Mouse (Mus musculus): ENCODE measurements around the gene Ipo11.
A peak's percentile ranks its signal among the peaks of the same experiment; 100 is the strongest.
"Not testable (repeated sequence)": the region's sequence is repeated elsewhere in the genome, so short reads cannot be mapped to it uniquely, and the experiment has no call there.

The Ipo11 gene

GRCm38 (mm10) chr13:106936256-106937137 lies at the start of gene Ipo11:
Gene Ipo11, minus strand, starts transcription at chr13:106936958.
- peak; percentile 95 for DNase-seq (ENCODE audit: low read depth, low spot score)

- peak; percentile 70 for DNase-seq (ENCODE audit: low read depth, low spot score)
Observed at GRCm38 (mm10) chr13:106961496-106961895, 24.7 kb upstream of the Ipo11 start.

GRCm38 (mm10) chr13:106960557-106960956 lies 23.8 kb upstream of the Ipo11 start:
- DNase-seq (ENCODE audit: low read depth, low spot score) = peak; percentile 64

GRCm38 (mm10) chr13:106958286-106958685 lies 21.5 kb upstream of the Ipo11 start:
- no peak for DNase-seq (ENCODE audit: low read depth, low spot score)

- no peak for DNase-seq (ENCODE audit: low read depth, low spot score)
Observed at GRCm38 (mm10) chr13:106957554-106957953, 20.8 kb upstream of the Ipo11 start.

- no peak for DNase-seq (ENCODE audit: low read depth, low spot score)
Observed at GRCm38 (mm10) chr13:106954880-106955279, 18.1 kb upstream of the Ipo11 start.

DNA sequence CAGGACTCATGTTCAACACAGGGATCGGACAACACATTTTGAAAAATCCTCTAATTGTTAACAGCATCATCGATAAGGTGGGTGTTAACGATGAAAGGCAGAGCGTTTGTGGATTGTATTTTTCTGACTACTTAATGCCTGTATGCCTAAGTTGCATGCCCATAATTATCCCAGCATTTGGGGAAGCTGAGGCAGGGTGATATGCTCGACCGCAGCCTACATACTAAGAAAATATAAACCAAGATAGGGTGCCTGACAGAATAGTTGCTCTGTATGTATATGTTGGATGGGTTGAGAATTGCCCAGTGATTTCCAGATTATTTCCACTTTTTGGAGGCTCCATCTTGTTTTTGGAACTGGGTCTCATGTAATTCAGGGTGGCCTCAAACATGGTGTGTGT lies 10.8 kb upstream of the Ipo11 start:
- no peak for DNase-seq (ENCODE audit: low read depth, low spot score)

DNA sequence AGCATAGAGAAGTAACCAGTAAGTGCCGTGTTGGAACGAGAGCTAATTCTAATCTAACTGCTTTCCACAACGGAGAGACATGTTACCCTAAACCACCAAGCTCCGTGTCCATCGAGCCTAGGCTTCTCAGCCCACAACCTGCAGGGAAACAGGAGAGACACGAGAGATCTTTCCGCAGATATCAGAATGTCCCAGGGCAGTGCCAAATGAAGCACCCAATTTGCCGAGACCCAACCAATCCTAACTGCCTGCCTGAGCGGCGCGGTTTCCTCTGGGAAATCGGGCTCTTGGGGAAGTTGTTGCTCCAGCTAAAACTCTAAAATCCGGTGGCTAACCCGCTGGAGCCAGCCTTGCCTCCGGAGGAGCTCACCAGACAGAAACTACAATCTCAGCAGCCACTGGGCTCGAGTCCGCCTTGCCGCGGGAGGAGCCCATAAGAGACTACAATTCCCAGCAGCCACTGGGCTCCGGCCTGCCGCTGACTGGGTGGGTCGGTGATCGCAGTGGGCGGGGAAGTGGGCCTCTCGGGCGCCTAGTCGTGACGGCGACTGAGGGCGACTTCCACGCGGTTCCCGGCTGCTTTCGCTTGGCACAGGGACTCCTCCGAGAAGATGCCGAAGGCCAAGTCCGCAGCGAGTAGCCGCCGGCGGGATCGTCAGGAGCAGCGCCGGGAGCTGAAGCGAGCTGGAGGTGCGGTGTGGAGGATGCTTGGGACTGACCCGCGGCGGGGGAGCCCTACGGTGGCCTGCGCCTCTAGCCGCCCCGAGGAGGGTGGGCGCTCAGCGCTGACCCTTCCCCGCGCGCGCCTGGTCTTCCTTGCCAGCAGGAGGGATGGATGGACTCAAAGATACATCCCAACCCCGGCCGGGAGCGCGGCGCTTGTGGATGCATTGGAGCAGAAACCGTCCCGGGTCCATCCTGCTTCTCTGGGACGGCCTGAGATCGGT lies 10.1 kb upstream of the Ipo11 start, which contains the start of gene Dimt1:
Gene Dimt1, plus strand, starts transcription at position 534 of the 947 bp plus-strand sequence.
- DNase-seq (ENCODE audit: low read depth, low spot score) = peak; percentile 94

- no peak for DNase-seq (ENCODE audit: low read depth, low spot score)
Observed at GRCm38 (mm10) chr13:106945518-106945917, 8.8 kb upstream of the Ipo11 start.

- peak; percentile 73 for DNase-seq (ENCODE audit: low read depth, low spot score)
Observed at GRCm38 (mm10) chr13:106942721-106943120, 6.0 kb upstream of the Ipo11 start.

GRCm38 (mm10) chr13:106941211-106941976 lies 4.6 kb upstream of the Ipo11 start:
- no peak for DNase-seq (ENCODE audit: low read depth, low spot score)

DNA sequence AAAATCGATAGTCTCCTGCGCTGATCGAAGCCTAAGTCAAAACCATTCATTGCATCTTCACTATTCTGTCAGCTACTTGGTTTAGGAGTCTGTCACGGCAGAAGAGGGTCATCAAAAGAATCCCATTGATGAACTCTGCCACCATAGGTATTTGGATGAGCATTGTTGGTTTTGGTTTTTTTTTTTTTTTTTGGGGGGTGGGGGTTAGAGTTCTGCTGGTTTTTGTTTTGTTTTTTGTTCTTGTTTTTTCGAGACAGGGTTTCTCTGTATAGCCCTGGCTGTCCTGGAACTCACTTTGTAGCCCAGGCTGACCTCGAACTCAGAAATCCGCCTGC lies 347 bp upstream of the Ipo11 start:
- no peak for DNase-seq (ENCODE audit: low read depth, low spot score)

DNA sequence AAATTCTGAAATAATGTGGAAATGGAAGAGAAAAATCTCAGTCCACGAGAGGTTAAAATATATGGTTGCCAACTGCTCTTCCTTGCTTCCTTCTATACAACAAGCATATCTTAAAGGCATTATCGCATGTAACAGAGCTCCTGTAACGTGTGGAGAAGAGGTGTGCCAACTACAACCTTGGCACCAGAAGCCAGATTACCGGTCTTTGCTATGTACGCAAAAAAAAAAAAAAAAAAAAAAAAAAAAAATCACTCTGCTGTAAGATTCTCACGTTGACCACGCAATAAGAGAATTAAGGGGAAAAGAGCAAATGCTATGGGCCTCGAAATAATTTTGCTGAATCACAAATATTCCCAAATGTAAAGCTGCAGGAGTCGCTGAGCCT lies 895 bp downstream of the Ipo11 start:
- no peak for DNase-seq (ENCODE audit: low read depth, low spot score)

DNA sequence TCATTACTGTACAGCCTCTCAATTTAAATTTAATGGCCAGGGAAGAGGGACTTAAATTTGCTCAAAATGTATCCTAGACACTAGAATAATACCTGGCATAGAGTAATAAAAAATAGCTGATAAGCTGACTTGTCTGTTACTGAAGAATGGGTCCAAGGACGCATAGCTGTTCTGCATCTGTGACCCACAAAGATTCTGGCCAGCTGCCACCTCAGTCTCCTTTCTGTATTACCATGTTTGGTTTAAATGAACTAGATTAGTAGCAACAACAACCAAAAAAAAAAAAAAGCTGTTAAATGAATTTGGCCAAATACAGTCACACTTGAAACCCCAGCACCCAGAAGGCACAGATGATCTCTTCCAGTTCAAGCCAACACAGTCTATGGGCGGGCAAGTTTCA lies 7.6 kb downstream of the Ipo11 start:
- DNase-seq (ENCODE audit: low read depth, low spot score) = no peak

DNA sequence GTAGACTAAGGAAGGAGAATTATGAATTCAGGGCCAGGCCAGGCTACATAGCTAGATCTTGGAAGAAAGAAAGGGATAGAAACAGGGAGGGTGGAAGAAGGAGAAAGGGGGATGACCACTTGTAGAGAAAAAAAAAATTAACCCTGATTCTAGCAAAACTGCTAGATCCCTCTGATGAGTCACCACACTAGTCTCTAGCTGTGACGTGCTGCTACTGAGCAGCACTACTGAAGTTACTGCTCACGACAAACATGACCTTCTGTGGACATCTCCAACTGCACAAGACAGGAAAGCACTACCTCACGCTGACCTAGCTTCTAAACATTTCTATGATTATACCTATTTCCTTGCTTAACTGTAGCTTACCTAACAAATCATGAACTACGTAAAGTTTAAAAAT lies 8.5 kb downstream of the Ipo11 start:
- DNase-seq (ENCODE audit: low read depth, low spot score) = no peak

DNA sequence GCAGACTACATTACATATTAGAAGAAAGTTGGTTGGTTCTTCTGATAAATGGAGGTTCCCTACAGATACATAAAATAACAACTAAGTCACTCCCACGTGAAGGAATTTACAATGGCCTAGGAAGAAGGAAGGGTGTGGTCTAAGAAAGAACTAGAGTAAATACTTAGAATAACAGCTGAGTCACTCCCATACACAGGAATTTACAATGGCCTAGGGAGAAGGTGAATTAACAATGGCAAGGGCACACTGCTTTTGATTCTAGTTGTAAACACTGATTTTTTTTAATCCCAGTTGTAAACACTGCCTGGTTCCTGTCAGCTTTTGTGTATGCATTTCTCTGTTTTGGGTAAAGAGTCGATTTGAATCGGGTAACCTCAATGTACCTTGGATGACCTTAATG lies 10.8 kb downstream of the Ipo11 start:
- DNase-seq (ENCODE audit: low read depth, low spot score) = not testable (repeated sequence)

GRCm38 (mm10) chr13:106918322-106919050 lies 18.3 kb downstream of the Ipo11 start:
- DNase-seq (ENCODE audit: low read depth, low spot score) = peak; percentile 56

DNA sequence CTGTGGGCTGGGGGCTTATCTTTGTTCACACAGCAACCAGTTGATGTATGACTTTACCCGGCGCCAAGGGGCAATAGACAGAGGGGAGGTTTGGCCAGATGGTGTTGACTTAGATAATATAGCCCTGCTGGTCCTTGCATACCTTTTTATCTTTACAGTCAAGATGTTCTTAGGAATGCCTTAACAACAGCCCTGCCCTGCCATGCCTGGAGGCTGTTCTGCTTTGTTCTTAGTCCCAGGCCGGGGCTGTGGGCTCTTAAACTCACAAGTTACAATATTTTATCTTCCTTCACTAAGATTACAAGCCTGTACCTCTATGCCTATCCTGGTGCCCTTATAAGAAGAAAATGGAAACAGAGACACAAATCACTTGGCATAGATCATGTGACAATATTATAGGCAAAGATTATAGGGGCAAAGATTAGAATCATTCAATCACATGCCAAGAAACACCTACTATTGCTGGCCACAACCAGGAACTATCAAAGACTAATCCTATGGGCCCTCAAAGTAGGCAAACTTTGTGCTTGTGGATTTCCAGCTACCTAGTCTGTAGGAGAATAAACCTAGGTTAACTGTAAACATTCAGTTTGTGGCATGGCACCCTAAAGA lies 23.5 kb downstream of the Ipo11 start:
- DNase-seq (ENCODE audit: low read depth, low spot score) = no peak

DNA sequence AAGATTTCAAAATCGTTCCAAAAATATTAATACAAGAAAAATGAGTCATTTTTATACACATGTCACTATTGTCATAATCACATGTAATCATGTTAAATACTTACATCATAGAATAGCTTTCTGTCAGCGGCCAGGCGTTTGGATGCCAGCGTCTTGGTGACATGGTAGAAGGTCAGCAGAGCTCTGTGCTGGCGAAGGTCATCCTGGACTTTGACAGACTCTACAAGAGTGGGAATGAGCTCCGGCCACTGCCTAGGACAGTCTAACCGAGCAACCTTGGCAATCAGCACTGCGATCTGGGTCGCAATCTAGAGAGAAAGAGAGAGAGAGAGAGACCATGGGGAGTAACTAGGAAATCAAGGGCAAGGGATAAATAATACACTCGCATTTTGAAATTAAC lies 26.7 kb downstream of the Ipo11 start:
- DNase-seq (ENCODE audit: low read depth, low spot score) = no peak

GRCm38 (mm10) chr13:106907273-106907672 lies 29.5 kb downstream of the Ipo11 start:
- no peak for DNase-seq (ENCODE audit: low read depth, low spot score)

GRCm38 (mm10) chr13:106905154-106905553 lies 31.6 kb downstream of the Ipo11 start:
- DNase-seq (ENCODE audit: low read depth, low spot score) = not testable (repeated sequence)

Measured in 3T3-L1 (cell line).